Mouse (Mus musculus) cerebellum, adult 18-20 months (tissue): Measurements from ENCODE around the gene Hcn2.

Experiments
- DNase-seq, 2 experiments: peaks; one replicate each; pipeline ENCODE4 v3.0.0; 2021

Hcn2 gene

DNA sequence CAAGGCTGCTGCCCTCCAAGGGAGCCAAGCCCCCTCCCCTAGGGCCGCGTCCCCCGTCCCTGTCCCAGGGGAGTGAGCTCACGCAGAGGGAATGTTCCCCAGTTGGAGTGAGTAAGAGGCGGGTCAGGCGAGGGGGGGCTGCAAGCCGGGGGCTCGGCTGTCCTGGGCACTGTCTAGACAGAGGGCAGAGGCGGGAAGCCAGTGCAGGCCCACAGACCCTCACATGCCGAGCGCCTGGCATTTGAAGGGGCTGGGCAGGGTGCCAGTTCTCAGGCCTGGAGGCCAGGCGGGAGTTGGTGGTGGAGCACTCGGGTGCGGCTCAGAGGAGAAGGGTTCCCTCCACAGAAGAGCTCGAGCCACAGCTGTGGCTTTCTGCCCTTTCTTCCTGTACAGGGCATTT, 61.6 kb downstream of the Hcn2 start:
- DNase-seq, result peak in 1 of 2 experiments; percentile 48

DNA sequence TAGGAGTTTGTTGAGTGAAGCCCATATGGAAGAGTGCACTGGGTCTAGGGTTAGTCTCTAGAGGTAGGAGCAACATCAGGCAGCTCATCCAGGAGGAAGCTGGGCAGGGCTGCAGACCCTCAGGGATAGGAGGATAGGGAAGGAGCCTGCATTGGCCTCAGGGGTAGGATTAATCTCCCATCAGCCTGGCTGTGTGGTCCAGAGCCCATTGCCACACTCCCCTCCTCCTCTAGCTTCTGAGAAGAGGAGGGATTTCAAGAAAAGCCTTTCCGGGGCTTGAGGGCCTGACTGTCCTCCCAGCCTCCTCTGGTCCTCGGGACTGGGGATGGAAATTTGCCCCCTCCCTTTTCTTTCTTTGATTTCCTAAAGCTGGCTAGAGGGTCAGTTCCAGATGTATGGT, 62.8 kb downstream of the Hcn2 start:
- DNase-seq, result no peak

DNA sequence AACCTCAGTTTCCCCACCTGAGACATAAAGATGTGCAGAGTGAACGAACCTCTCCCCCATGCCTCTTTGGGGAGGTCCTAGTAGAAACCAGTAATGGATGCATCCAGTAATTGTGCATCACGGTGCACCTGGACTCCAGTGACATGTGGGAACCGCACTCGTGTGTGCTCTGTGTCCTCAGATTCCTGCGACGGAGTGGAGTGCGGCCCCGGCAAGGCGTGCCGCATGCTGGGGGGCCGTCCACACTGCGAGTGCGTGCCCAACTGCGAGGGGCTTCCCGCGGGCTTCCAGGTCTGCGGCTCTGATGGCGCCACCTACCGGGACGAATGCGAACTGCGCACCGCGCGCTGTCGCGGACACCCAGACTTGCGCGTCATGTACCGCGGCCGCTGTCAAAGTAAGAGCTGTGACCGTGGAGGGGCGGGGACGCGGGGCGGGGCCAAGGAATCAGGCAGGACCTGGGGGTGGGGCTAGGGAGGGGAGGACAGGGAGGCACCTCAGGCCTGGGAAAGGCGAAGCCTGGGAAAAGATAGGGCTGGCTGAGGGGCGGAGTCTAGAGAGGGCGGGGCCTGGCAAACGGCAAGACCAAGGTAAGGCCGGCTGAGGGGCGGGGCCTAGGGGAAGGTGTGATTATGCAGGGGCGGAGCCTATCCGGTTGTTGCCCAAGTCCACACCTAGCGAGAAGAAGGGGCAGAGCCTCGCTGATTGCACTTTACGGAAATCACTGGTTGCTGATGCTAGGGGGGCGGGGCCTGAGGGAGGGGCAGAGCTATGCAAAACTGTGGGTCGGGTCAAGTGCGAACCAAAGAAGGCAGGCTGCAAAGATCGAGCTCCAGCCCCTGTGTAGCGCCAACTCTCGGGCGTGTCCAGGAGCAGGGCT, 63.6 kb downstream of the Hcn2 start:
- DNase-seq, result peak; percentile 96 to 99

DNA sequence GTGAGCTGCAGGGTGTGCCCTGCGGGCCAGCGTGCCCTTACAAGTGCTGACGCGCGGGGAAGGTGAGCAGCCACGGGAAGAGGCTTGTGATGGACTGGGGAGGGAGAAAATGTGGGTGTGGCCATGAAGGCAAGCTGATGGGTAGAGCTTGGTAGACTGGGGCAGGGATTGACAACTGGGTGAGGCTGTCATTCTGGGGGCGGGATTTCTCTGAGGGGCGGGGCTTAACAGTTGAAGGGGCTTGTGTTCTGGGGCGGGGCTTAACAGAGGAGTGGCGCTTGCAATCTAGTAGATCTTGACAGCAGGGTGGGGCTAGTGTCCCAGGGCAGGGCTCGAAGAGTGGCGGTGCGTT, 64.2 kb downstream of the Hcn2 start:
- DNase-seq, result no peak

DNA sequence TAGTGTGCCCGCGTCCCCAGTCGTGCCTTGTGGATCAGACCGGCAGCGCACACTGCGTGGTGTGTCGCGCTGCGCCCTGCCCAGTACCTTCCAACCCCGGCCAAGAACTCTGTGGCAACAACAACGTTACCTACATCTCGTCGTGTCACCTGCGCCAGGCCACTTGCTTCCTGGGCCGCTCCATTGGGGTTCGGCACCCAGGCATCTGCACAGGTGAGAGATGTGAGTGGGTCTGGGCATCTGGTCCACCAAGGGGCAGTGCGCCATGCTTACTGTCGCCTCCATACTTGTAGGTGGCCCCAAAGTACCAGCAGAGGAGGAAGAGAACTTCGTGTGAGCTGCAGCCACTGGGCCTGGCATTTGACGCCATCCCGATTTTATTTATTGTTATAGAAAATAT, 64.7 kb downstream of the Hcn2 start:
- peak in 1 of 2 experiments; percentile 50 for DNase-seq

DNA sequence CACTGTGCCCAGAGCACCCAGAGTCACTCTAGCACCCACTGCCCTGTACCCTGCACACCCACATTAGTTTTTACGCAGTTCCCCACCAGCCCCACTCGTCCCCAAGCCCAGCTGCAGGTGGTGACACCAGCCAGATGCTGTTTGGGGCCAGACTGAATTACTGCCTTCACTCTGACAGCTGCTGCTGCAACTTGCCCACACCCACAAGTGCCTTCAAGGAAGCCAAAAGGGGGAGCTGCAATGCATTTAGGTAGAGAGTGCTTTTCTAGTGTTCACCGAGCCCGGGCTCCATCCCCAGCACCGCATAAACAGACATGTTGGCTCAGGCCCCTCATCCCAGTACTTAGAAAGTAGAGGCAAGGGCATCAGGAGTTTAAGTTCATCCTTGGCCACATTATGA, 65.5 kb downstream of the Hcn2 start:
- DNase-seq, result no peak

DNA sequence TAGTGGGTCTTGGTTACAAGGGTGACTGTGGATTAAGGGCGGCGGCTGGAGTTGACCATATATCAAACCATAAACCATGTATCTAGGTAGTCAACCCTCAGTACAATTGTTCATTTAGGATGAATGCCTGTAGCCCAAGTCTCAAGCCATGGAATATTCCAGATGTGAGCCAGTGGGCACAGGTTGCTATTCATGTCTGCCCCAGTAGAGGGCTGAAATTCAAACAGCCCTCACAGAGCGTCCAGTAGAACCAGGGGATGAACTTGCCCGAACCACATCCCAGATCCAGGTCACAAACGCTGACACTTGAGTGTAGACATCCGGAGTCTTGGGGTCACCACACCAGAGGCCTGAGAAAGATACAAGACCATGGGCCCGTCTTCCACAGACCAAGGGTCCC, 66.6 kb downstream of the Hcn2 start:
- DNase-seq, result no peak

DNA sequence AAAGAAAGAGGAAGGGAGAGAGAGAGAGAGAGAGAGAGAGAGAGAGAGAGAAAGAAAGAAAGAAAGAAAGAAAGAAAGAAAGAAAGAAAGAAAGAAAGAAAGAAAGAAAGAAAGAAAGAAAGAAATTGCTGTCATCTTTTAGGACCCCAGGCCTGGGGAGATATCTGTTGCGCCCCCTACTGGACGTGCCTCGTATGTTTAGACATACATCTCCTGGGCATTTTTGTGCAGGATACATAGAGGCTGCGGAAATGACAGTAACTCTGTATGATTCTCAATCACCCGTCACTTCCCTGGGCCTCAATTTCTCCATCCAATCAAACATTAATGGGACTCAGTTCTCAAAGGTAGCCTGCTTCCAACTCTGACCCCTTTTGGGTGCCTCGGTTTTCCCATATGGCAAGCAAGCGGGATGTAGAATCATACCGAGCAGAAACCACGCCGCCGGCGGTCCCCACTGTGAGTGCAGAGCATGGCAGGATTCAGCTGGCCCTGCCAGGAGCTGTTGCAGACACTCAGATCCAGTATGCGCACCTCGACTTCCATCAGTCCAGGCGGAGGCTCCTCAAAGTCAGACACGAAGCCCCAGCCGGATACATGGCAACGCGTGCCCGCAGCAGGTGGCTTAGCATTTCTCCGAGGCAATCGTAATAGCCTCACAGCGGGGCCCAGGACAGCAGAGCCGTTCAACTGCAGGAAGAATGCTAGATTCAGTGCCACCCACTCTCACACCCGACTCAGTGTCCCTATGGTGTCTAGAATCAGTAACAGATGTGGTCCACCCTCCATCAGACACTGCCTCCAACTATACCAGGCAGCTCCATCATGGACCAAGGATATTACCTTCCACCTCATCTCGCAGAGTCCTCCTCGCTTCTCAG, 67.7 kb downstream of the Hcn2 start:
- peak in 1 of 2 experiments; percentile 60 for DNase-seq
